Mouse (Mus musculus) thymus, postnatal 14 days (tissue): ENCODE measurements around the gene Epb41l1.

ENCODE experiments used
- DNase-seq: peaks from one replicate; pipeline ENCODE4 v3.0.0; 2021

The Epb41l1 gene

DNA sequence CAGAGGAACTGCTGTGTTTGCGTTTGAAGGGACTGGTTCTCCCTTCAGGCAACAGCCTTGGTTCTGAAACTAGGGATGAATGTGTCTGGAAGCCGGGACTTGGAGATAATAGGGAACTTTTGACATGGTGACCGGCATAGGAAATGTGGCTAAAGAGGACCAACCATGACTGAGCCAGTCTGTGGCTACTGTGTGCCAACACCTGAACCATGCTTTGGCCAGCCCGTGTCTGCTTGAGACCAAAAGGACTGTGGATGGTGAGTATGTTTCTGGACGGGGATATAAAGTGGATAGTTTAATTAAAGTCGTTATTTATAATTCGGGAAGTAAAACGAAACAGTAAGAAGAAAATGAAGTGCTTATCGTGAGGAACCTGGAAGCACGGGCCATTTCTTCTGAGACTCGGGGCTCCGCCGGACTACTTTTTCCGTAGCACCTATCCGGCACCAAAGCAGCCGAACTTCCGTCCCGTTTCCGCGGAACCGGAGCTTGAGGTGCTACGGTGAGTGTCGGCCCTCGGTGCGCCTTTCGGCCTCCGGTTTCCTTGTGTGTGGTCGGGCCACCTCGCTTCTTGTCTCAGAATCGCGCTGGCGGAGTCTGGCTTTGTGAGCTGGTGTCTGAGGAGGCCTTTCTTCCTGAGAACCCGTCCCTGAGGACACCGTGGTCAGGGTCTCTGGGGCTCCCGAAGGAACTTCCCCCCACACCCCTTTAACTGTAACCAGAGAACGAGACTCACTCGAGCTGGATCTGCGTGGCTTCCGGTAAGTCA, 126.6 kb downstream of the Epb41l1 start, which contains the start of gene Aar2:
Aar2 (plus strand) TSS at position 462 of the 769 bp plus-strand sequence.
- DNase-seq = peak; percentile 86

DNA sequence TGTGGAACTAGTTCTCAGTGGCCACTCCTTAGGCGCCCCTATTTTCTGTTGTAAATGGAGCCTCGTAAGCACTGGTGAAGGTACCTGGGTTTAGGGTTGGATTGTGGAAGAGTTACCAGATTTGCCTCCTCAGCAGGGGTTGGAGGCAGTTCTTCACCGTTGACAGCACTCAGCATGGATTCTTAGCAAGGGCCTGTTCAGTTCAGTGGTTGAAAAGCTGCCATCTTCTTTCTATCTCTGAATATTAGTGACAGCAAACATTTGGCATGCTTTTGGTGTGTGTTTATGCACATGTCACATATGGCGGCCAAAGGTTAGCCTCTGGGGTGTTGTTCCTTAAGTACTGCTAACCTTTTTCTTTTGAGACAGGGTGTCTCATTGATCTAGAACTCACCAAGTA, 131.7 kb downstream of the Epb41l1 start:
- DNase-seq = no peak

GRCm38 (mm10) chr2:156561808-156562207, 141.1 kb downstream of the Epb41l1 start:
- no peak for DNase-seq

DNA sequence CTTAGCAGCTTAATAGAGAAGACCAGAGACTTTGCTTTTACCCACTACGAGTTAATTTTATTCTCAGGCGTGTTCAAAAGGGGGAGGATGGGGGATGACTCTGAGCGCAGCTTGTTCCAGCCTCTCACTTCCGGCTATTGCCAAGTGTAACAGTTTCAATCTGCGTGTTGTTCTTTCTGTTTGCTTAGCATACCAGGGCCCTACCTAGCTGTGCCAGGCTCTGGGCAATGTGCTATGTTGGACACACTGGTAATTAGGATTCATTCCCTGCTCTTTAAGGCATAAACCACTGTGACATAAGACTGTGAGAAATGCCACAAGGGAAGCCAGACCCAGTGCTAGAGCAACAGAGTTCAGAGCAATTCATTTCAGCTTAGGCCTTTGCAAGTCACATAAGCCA, 142.8 kb downstream of the Epb41l1 start:
- DNase-seq = no peak

GRCm38 (mm10) chr2:156566512-156566911, 145.8 kb downstream of the Epb41l1 start:
- DNase-seq = no peak

DNA sequence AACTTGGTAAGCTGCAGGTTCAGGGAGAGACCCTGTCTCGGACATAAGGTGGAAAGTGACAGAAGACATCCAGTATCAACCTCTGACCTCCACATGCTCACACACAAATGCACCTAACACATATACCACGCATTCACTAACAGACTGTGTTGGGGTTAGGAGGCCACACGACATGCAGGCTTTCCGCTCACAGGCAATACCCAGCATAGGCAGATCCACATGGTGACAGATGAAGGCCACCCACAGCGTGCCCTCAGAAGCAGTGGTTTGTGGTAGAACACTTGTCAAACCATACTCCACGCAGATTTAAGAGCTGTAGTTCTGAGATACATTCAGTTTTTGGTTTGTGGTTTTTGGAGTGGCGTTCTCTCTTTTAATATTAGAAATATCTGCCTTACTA, 147.9 kb downstream of the Epb41l1 start:
- no peak for DNase-seq

- DNase-seq = no peak
These were observed 148.6 kb downstream of the Epb41l1 start for GRCm38 (mm10) chr2:156569261-156569660.

GRCm38 (mm10) chr2:156571521-156571920, 150.8 kb downstream of the Epb41l1 start:
- DNase-seq = no peak

GRCm38 (mm10) chr2:156576850-156577587, 156.3 kb downstream of the Epb41l1 start:
- no peak for DNase-seq

DNA sequence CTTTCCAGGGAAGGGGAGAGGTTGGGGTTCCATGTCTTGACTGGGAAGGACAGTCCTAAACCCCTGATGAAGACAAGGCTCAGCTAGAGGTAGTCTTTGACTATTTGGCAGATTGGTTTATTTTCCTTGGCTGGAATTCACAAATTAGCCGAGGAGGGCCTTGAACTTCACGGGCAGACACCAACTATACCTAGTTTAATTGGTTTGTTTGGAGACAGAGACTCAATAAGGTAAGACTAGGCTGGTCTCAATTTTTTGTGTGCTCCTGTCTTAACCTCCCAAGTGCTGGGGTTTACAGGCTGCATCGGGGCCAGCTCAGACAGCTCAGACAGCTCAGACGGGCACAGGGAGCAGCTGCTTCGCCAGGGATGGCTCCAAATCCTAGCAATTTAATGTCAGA, 159.8 kb downstream of the Epb41l1 start:
- no peak for DNase-seq

- DNase-seq = no peak
These were observed 160.5 kb downstream of the Epb41l1 start for GRCm38 (mm10) chr2:156581244-156581643.

DNA sequence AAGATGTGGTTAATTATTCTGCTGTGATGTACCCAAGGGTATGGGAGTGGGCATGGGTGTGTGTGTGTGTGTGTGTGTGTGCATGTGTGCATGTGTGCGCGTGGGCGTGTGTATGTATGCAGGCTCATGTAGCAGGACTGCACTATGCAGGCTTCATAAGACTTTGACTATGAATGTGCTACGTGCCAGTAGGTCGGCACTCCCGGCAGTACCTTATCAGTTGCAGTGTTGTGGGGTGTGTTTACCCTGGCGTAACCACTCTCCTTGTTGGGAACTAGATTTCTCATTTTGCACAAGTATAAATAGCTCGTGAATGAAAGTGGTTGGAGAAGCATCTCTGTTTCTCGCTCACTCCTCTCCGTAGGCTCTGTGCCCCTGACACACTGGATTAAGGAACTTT, 162.2 kb downstream of the Epb41l1 start:
- no peak for DNase-seq

DNA sequence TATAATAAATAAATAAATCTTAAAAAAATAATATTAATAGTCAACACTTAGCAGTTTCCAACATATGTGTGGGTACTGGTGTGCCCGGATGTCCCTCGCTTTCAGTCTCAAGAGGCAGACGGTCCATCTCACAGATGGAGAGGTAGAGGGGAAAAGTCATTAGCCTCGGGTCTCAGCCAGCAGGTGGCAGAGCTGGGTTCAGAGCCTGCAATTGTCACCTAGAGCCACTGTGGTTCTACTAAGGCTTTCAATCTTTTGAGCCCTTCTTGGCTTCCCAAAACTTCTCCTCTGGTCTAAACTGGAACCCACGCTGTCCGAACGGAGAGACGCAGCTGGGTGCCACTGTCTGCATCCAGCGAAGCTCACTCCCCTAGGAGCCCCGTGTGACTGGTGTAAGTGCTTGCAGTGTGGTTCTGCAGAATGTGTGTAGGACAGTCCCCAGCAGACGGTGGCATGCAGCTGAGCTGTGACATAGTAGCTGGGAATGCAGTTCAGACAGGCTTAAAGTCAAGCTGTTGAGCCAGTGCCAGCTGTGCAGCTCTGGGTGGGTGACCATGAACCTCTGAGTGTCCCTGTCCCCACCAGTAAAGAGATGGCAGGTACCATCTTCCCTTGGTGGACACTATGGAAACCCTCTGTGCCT, 163.6 kb downstream of the Epb41l1 start:
- DNase-seq = peak; percentile 41

GRCm38 (mm10) chr2:156584797-156585471, 164.2 kb downstream of the Epb41l1 start:
- DNase-seq = no peak

DNA sequence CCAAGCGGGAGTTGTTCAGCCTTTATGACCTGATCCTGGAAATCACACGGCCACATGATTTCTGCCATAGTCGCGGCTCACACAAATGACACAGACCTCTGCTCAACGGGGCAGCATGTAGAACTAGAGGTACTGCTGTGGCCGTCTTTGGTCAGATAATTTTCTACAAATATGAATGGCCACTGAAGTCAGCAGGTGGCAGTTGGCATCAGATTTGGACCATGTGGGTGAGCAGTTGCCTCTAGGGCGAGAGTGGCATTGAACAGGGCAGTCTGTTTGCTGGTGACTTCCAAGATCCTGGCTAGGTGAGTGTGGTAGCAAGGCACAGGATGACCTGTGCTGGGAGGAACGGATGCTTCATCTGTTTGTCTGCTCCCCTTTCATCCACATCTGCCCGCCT, 168.8 kb downstream of the Epb41l1 start:
- no peak for DNase-seq
